Mouse (Mus musculus) stomach, embryonic 16.5 days (tissue): Measurements from ENCODE around the gene Mall. TPM values are rescaled to one million over a fixed set of nuclear protein-coding genes. Genes with fewer than 3 reads are reported as not detected.
A peak's percentile ranks its signal among the peaks of the same experiment; 100 is the strongest.

Experiments
- ATAC-seq: fragments of 200-750 bp; cut with Nextera tagmentation; 2 replicates; pipeline ENCODE4 v1.8.0; 2017; ENCODE audit warnings: moderate number of reproducible peaks, moderate TSS enrichment; ENCODE audit not compliant: insufficient read depth, low FRiP score
- H3K27ac ChIP-seq: fragments of 300-500 bp; sonication (generic); 2 replicates; pipeline ENCODE4 v1.5.1; 2014; ENCODE audit warnings: low read length
- H3K27me3 ChIP-seq: fragments of 300-500 bp; sonication (generic); 2 replicates; pipeline ENCODE4 v1.6.1; 2014; ENCODE audit warnings: low read length, control low read depth, mixed read lengths; ENCODE audit not compliant: control insufficient read depth, insufficient read depth
- H3K36me3 ChIP-seq: fragments of 300-500 bp; sonication (generic); 2 replicates; pipeline ENCODE4 v1.6.1; 2014; ENCODE audit warnings: low read length; ENCODE audit not compliant: control insufficient read depth, insufficient read depth
- H3K4me1 ChIP-seq: fragments of 300-500 bp; sonication (generic); 2 replicates; pipeline ENCODE4 v1.6.1; 2014; ENCODE audit warnings: low read length, control low read depth, mixed read lengths; ENCODE audit not compliant: control insufficient read depth, insufficient read depth
- H3K4me2 ChIP-seq: fragments of 300-500 bp; sonication (generic); 2 replicates; pipeline ENCODE4 v1.6.1; 2014; ENCODE audit warnings: low read depth, low read length, mixed read lengths
- H3K4me3 ChIP-seq: fragments of 300-500 bp; sonication (generic); replicated peaks from 2 replicates; pipeline ENCODE4 v1.5.1; 2014; ENCODE audit warnings: mild to moderate bottlenecking, low read length
- H3K9ac ChIP-seq: fragments of 300-500 bp; sonication (generic); 2 replicates; pipeline ENCODE4 v1.6.1; 2014; ENCODE audit warnings: low read length
- H3K9me3 ChIP-seq: fragments of 300-500 bp; sonication (generic); replicated peaks from 2 replicates; pipeline ENCODE4 v1.6.1; 2016; ENCODE audit warnings: low read length, control low read depth; ENCODE audit not compliant: control insufficient read depth
- WGBS: fragments of 180-500 bp; shearing (Covaris S2); extraction: QIAGEN DNeasy Blood & Tissue Kit; methylation state at CpG from one replicate; pipeline ENCODE4 v1.1.7; 2014; 5-methylcytosine and 5-hydroxymethylcytosine counted together
- polyA plus RNA-seq: library from polyadenylated mRNA; unstranded; fragments of >200 nt; fragmentation: Nextera tagmentation; extraction: Ambion mirVana; gene quantifications from 2 replicates; pipeline ENCODE4 v1.2.1, GENCODE M21; 2015

The Mall gene
- polyA plus RNA-seq, 1 experiment from 2014 or later = 54.8 TPM

DNA sequence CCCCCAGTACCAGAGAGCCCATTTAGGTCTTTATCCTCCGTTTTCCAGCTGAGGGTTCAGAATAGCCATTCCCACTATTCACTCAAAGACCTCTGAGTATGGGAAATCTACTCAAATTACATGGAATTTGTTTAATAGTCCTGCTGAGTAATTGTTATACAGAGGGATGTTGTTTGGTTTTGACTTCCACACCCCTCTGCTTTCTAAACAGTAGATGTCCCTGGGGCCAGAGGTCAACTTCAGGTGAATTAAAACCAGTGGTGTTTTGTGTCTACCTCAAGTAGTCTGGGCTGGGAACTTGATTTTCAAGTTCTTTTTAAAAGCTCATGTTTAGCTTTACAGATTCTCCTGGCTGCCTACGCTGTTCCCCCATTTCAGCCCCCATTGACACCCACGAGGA lies 15.0 kb downstream of the Mall start:
- 39% methylated on average over 3 of the region's 3 CpGs for WGBS
- Histone ChIP-seq H3K9ac (no peak overlapping the region), H3K27me3 (no peaks in the 10 kb centered on the region), H3K4me2 (no peak overlapping the region), H3K27ac (no peak overlapping the region), H3K4me3 (no peak overlapping the region), H3K9me3 (no peaks in the 10 kb centered on the region), H3K4me1 (no peaks in the 10 kb centered on the region; the same call in 1 of the 2 replicates), H3K36me3 (no peaks in the 10 kb centered on the region)
- no peak for ATAC-seq

DNA sequence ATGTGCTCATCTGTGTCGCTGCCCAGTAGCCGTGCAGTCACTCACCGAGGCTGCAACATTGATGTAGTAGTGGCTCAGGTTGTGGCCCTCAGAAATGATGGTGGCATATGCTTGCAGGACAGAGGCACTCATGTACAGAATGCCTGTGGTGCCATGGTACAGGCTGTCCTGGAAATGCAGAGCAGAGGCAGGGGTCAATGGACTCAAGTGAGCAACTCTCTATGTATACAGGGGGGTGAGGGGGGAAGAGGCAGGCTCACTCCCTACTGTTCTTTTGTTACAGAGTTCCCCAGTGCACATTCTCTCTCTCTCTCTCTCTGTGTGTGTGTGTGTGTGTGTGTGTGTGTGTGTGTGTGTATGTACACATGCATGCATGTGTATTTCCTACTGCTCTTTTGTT lies 20.9 kb downstream of the Mall start:
- Histone ChIP-seq H3K27me3 (no peaks in the 10 kb centered on the region), H3K4me2 (no peak overlapping the region), H3K4me1 (no peaks in the 10 kb centered on the region), H3K36me3 (no peaks in the 10 kb centered on the region), H3K27ac (no peak overlapping the region), H3K4me3 (no peak overlapping the region), H3K9ac (no peak overlapping the region), H3K9me3 (no peaks in the 10 kb centered on the region)
- no peak for ATAC-seq
- WGBS = 87% methylated on average over 3 of the region's 3 CpGs

DNA sequence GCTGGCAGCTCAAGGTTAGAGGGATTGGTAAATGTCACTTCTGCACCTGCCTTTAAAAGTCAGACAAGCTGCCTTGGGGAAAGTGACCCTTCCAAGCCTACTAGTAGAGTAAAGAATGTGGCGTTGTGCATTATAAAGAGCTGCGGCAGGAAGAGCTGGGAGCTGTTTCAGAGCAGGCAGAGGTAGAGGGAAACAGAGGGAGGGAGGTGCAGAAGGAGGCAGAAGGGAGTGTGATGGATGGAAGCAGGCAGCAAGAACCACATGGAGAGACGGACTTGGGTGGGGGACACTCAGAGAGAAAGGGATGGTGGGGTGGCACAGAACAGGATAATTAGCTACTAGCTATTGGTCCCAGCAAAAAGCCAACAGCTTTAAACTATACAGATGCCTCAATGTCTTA lies 21.7 kb downstream of the Mall start:
- no peak overlapping the region for H3K4me2 ChIP-seq
- H3K9me3 ChIP-seq = no peaks in the 10 kb centered on the region
- H3K9ac ChIP-seq = no peak overlapping the region
- no peak overlapping the region for H3K4me3 ChIP-seq
- no peaks in the 10 kb centered on the region for H3K4me1 ChIP-seq
- WGBS = 45% methylated on average over 3 of the region's 3 CpGs
- H3K36me3 ChIP-seq = no peaks in the 10 kb centered on the region
- H3K27me3 ChIP-seq = no peaks in the 10 kb centered on the region
- ATAC-seq = no peak
- no peak overlapping the region for H3K27ac ChIP-seq

DNA sequence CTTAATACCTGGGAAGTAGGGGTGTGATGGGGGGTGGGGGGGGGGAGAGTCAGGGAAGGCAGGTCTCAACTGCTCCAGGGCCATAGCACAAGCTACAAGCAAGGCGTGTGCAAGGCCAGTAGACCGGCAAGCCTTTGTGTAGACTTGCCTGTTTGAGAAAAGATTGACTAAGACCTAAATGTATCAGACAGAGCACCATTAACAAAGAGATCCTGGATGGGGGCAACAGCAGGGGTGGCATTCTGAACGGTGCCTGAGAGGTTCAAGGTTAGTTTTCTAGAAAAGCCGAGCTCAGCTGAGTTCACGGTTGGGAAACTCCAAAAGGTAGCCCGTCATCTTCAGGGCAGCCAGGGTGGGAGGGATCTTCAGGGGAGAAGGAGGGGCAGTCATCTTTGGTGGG lies 24.5 kb downstream of the Mall start:
- Histone ChIP-seq H3K4me3 (no peak overlapping the region), H3K27me3 (no peaks in the 10 kb centered on the region), H3K9me3 (no peaks in the 10 kb centered on the region), H3K4me1 (no peaks in the 10 kb centered on the region), H3K9ac (no peak overlapping the region), H3K27ac (no peak overlapping the region), H3K4me2 (no peak overlapping the region), H3K36me3 (no peaks in the 10 kb centered on the region)
- ATAC-seq = no peak
- 81% methylated on average over 6 of the region's 6 CpGs for whole genome bisulfite sequencing

DNA sequence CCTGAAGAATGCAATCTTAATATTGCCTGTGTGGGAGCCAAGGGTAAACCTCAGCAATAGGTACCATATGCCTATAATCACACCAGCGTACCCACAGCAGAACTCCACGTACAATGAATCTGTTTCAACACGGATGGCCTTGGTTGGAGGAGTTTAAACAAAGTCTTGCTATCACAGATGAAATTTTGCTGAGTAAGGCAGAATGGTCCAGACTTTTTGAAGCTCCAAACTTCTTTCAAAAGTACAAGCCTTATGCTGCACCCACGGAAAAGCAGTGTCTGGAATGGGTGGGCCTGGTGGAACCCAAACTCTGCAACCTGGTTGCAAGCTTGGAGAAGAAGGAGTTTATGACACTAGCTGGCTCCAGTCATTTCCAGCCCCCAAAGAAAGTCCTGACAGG lies 40.5 kb downstream of the Mall start:
- Histone ChIP-seq H3K4me1 (no peaks in the 10 kb centered on the region), H3K4me2 (no peak overlapping the region), H3K27me3 (no peaks in the 10 kb centered on the region), H3K9me3 (no peaks in the 10 kb centered on the region), H3K27ac (no peak overlapping the region), H3K36me3 (no peaks in the 10 kb centered on the region), H3K4me3 (no peak overlapping the region), H3K9ac (no peak overlapping the region)
- ATAC-seq = no peak
- WGBS = 71% methylated on average over 4 of the region's 4 CpGs

DNA sequence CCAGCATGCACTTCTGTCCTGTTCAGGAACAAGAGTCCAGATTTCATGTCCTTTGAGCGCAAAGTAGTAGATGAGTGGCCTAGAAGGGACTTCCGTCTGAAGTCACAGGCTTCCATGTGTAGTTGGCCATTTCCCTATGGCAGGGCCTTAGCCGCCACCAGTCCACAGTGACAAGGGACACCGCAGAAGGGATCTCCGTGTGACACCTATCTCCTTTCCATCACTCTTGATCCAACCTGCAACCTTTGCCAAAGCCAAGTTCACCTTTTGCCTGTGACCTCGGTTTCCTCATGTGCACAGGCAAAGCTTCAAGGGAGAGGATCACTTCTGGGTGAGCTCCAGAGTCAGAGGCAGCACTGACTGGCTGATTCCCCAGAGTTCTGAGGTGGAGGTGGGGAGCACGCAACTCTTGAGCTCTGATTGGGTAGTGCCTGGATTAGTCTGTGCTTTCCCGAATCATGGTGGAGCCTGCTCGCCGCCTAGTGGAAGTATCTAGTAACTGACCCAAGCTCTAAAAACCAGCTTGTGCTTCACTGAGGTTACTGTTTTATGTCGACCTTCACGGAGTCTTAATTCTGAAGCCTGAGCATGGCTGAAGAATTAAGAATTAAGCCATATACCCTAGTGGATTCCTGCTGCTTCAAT lies 45.9 kb downstream of the Mall start:
- peak; percentile 77 for ATAC-seq
- Histone ChIP-seq H3K36me3 (no peaks in the 10 kb centered on the region), H3K4me2 (no peak overlapping the region), H3K9ac (no peak overlapping the region), H3K27me3 (no peaks in the 10 kb centered on the region), H3K4me3 (no peak overlapping the region), H3K27ac (no peak overlapping the region), H3K4me1 (no peaks in the 10 kb centered on the region), H3K9me3 (no peaks in the 10 kb centered on the region)
- WGBS = 37% methylated on average over 12 of the region's 12 CpGs

DNA sequence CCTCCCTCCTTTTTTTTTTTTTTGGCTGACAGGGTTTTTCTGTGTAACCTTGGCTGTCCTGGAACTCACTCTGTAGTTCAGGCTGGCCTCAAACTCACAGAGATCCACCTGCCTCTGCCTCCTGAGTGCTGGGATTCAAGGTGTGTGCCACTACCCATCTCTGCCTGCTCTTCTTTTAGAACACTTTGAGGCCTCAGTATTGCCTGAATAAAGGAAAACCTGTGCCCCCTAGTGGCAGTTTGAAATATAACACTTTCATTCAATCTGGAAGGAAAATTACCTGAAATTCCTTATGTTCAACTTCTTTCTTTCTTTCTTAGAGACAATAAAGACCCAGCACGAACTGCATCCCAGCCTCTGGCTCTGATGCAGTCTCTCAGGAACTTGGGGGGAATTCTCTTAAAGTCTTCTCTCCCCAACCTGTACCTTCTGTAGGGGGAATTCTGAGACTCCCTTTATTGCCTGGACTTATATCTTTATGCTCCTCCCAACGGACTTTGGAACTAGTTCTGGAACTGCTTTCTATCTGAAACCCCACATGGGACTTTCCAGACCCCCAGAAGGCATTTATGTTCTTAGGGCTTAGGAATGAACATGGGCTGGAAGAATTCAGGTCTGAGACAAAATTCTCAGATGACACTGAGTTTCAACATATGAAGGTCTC lies 61.8 kb downstream of the Mall start:
- H3K4me1 ChIP-seq = no peaks in the 10 kb centered on the region
- H3K27ac ChIP-seq = no peak overlapping the region
- H3K36me3 ChIP-seq = no peaks in the 10 kb centered on the region
- 21% methylated on average over 2 of the region's 2 CpGs for WGBS
- H3K27me3 ChIP-seq = no peaks in the 10 kb centered on the region
- ATAC-seq = no peak
- no peak overlapping the region for H3K9ac ChIP-seq
- H3K4me2 ChIP-seq = no peak overlapping the region
- no peaks in the 10 kb centered on the region for H3K9me3 ChIP-seq
- no peak overlapping the region for H3K4me3 ChIP-seq

DNA sequence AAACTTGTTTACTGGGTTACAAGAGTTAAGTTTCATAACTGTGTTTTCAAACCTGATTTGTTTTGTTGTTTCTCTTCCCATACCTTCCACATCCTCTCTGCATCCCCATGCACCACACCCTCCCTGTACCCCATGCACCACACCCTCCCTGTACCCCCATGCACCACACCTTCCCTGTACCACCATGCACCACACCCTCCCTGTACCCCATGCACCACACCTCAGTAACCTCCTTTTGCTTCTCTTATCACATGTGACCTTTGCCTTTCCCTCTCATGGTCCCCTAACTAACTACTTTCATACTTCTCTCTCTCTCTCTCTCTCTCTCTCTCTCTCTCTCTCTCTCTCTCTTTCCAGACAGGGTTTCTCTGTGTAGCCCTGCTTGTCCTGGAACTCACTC lies 62.7 kb downstream of the Mall start:
- no peaks in the 10 kb centered on the region for H3K4me1 ChIP-seq
- H3K27me3 ChIP-seq = no peaks in the 10 kb centered on the region
- H3K9me3 ChIP-seq = no peaks in the 10 kb centered on the region
- H3K9ac ChIP-seq = no peak overlapping the region
- H3K27ac ChIP-seq = no peak overlapping the region
- H3K36me3 ChIP-seq = no peaks in the 10 kb centered on the region
- H3K4me3 ChIP-seq = no peak overlapping the region
- no peak overlapping the region for H3K4me2 ChIP-seq
- ATAC-seq = peak; percentile 74; the same call in 1 of the 2 replicates

DNA sequence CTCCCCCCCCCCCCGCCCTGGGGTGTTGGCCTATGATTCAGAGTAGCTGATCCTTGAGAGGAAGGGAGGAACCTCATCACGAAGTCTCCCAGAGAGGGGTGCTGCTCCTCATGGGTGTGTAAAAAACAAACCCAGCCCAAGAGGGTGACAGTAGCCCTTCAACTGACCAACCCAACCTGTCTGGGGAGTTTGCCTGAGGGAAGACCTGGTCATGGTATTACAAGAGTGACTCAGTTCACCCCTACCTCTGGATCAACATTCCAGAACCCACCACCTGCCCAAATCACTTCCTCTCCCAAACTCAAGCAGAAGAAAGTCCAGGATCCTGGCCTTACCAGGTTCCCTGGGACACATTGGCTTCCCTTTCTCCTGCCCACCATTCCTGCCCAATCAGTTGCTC lies 67.0 kb downstream of the Mall start:
- Histone ChIP-seq H3K4me2 (no peak overlapping the region), H3K36me3 (no peaks in the 10 kb centered on the region), H3K9ac (no peak overlapping the region), H3K27me3 (peaks cover 2% of the 10 kb centered on the region; the same call in 1 of the 2 replicates), H3K27ac (no peak overlapping the region), H3K4me3 (no peak overlapping the region), H3K9me3 (no peaks in the 10 kb centered on the region), H3K4me1 (no peaks in the 10 kb centered on the region)
- 42% methylated on average over 2 of the region's 2 CpGs for WGBS
- no peak for ATAC-seq
